Comparison of ENCODE assay signal across 8 mouse cellular contexts in the genomic region with DNA sequence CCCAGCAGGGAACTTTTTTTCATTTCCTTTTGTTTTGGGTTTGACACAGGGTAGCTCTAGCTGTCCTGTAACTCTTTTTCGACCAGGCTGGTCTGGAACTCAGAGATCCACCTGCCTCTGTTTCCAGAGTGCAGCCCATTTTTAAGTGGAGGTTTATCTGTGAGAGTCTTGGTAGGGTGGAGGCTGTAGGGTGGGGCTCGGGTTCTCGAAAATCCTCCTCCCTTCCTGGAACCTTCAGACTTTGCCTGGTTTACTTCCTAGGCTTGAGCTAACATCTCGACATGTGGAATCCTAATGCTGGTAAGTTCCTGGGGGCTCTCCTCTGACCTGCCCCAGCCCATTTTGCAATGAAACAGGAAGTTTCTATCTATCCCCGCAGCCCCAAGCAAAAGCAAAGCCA. TPM values are rescaled to one million over a fixed set of nuclear protein-coding genes. Genes with fewer than 3 reads are reported as not detected.
DNase-seq lines count a peak whose midpoint lies in the region; ATAC-seq and TF ChIP-seq lines count a peak whose summit lies in the region.

No protein-coding gene starts in this region.

- H3K27me3 ChIP-seq in cerebellum, adult 2 months (ENCODE audit: control insufficient read depth, insufficient read depth, low read length): no peaks in the 10 kb centered on the region
- H3K27me3 ChIP-seq in liver, embryonic 16.5 days (ENCODE audit: control insufficient read depth, insufficient read depth, low read depth, low read length): no peaks in the 10 kb centered on the region

- TF ChIP-seq POLR2A in cerebellum, adult 2 months (IDR thresholded peaks at IDR 0.05; ENCODE audit: borderline replicate concordance, insufficient read depth, low read length): no peak

- H3K4me1 ChIP-seq in cerebellum, adult 2 months (ENCODE audit: control insufficient read depth, insufficient read depth, low read length): peaks cover 6% of the 10 kb centered on the region
- H3K4me1 ChIP-seq in liver, embryonic 16.5 days (ENCODE audit: control insufficient read depth, low read depth, low read length): peaks cover 40% of the 10 kb centered on the region

- peak overlapping the region; percentile 61 for H3K9ac ChIP-seq in liver, embryonic 16.5 days (ENCODE audit: low read depth, low read length)

- H3K36me3 ChIP-seq in liver, embryonic 16.5 days (ENCODE audit: control insufficient read depth, insufficient read depth): peaks cover 11% of the 10 kb centered on the region; the same call in 1 of the 2 replicates

- no peak for DNase-seq in cerebellum, adult 2 months
- no peak for DNase-seq in cerebellum, adult 18-20 months
- peak; percentile 51 for DNase-seq in ES-CJ7 (ENCODE audit: low read depth, low spot score)
- DNase-seq in urinary bladder, postnatal 25 days (ENCODE audit: low spot score): no peak
- no peak for DNase-seq in cerebellum, postnatal 14 days
- no peak for DNase-seq in urinary bladder, postnatal 10 days (ENCODE audit: low spot score)

- peak overlapping the region; percentile 79 for H3K4me3 ChIP-seq in cerebellum, adult 2 months (replicated peaks; ENCODE audit: insufficient read depth, low read depth, low read length)
- peak overlapping the region; percentile 61 for H3K4me3 ChIP-seq in liver, embryonic 16.5 days (ENCODE audit: low read depth, low read length)

- WGBS in cerebellum, adult 2 months: 63% methylated on average over 5 of the region's 5 CpGs
- WGBS in liver, embryonic 16.5 days (ENCODE audit: insufficient replicate concordance): 13% methylated on average over 5 of the region's 5 CpGs

- no peaks in the 10 kb centered on the region for H3K9me3 ChIP-seq in liver, embryonic 16.5 days (replicated peaks; ENCODE audit: control insufficient read depth, low read length)

- peak; percentile 18; the same call in 1 of the 2 replicates for ATAC-seq in granulocyte monocyte progenitor cell, adult 5-6 weeks (replicated peaks; ENCODE audit: poor library complexity, severe bottlenecking)
- peak; percentile 71 for ATAC-seq in liver, embryonic 16.5 days (ENCODE audit: low read depth)

- no peak for TF ChIP-seq CTCF in cerebellum, adult 2 months (IDR thresholded peaks at IDR 0.05; ENCODE audit: borderline replicate concordance, insufficient read depth, low read depth, low read length)

- peak overlapping the region; percentile 70 for H3K4me2 ChIP-seq in liver, embryonic 16.5 days (ENCODE audit: low read depth, low read length)

- H3K27ac ChIP-seq in cerebellum, adult 2 months (ENCODE audit: insufficient read depth, low read length): no peak overlapping the region
- peak overlapping the region; percentile 91 for H3K27ac ChIP-seq in liver, embryonic 16.5 days (ENCODE audit: low read length)

RNA-seq across cellular contexts. Expression of gene Prr13, which starts 1.0 kb away (rescaled TPM):
- polyA plus RNA-seq in cerebellum, adult 2 months (2012; rRNA removed): 160 and 164 TPM in 2 replicates
- 75.2 and 97.2 TPM in 2 replicates for total RNA-seq in granulocyte monocyte progenitor cell, adult 5-6 weeks (2014; fragmentation: Nextera tagmentation)
- total RNA-seq in granulocyte monocyte progenitor cell, adult 5-6 weeks (2017): 35.4 and 53.4 TPM in 2 replicates
- polyA plus RNA-seq in liver, embryonic 16.5 days (2015; fragmentation: Nextera tagmentation; extraction: Ambion mirVana): 120 and 139 TPM in 2 replicates

RNA-seq across cellular contexts. Expression of gene Pcbp2, which starts 10.5 kb away (rescaled TPM):
- 539 and 562 TPM in 2 replicates for polyA plus RNA-seq in cerebellum, adult 2 months (2012; rRNA removed)
- 731 and 799 TPM in 2 replicates for total RNA-seq in granulocyte monocyte progenitor cell, adult 5-6 weeks (2014; fragmentation: Nextera tagmentation)
- total RNA-seq in granulocyte monocyte progenitor cell, adult 5-6 weeks (2017): 213 and 218 TPM in 2 replicates
- polyA plus RNA-seq in liver, embryonic 16.5 days (2015; fragmentation: Nextera tagmentation; extraction: Ambion mirVana): 64.7 and 67.7 TPM in 2 replicates

RNA-seq across cellular contexts. Expression of gene Amhr2, which starts 14.7 kb away (rescaled TPM):
- 3.2 TPM in 2 replicates for polyA plus RNA-seq in cerebellum, adult 2 months (2012; rRNA removed)
- not detected in 2 replicates for total RNA-seq in granulocyte monocyte progenitor cell, adult 5-6 weeks (2014; fragmentation: Nextera tagmentation)
- not detected in 2 replicates for total RNA-seq in granulocyte monocyte progenitor cell, adult 5-6 weeks (2017)
- polyA plus RNA-seq in liver, embryonic 16.5 days (2015; fragmentation: Nextera tagmentation; extraction: Ambion mirVana): 0.04 and 0.07 TPM in 2 replicates

RNA-seq across cellular contexts. Expression of gene Gm10337, which starts 43.7 kb away (rescaled TPM):
- polyA plus RNA-seq in cerebellum, adult 2 months (2012; rRNA removed): not detected in 2 replicates
- total RNA-seq in granulocyte monocyte progenitor cell, adult 5-6 weeks (2014; fragmentation: Nextera tagmentation): 7.7 TPM in 1 of 2 replicates, not detected in the other
- not detected in 2 replicates for total RNA-seq in granulocyte monocyte progenitor cell, adult 5-6 weeks (2017)
- not detected in 2 replicates for polyA plus RNA-seq in liver, embryonic 16.5 days (2015; fragmentation: Nextera tagmentation; extraction: Ambion mirVana)

RNA-seq across cellular contexts. Expression of gene Sp1, which starts 53.9 kb away (rescaled TPM):
- 12.6 and 14.1 TPM in 2 replicates for polyA plus RNA-seq in cerebellum, adult 2 months (2012; rRNA removed)
- total RNA-seq in granulocyte monocyte progenitor cell, adult 5-6 weeks (2014; fragmentation: Nextera tagmentation): 59.6 and 71.6 TPM in 2 replicates
- 52.0 and 56.1 TPM in 2 replicates for total RNA-seq in granulocyte monocyte progenitor cell, adult 5-6 weeks (2017)
- polyA plus RNA-seq in liver, embryonic 16.5 days (2015; fragmentation: Nextera tagmentation; extraction: Ambion mirVana): 3.7 TPM in 2 replicates
